Mouse (Mus musculus) heart, postnatal 36 days (tissue): ENCODE measurements at regions not wholly inside any gene's neighbourhood (a gene's known extent, or its start where the extent isn't known, plus 50 kb on each side); places are given as distances from the start of the nearest gene placed in this dataset.
A peak's percentile ranks its signal among the peaks of the same experiment; 100 is the strongest.

Experiments
- DNase-seq, 2 experiments: peaks; one replicate each; pipeline ENCODE4 v3.0.0; 2021 to 2022
- intact Hi-C: fragments of 180-260 bp; cut with DNase I; formaldehyde crosslinking; loops from one replicate; pipeline ENCODE4 v1.15.1; 2025

- DNase-seq: no peak
- intact Hi-C loops: no loop called here
These were observed 485.3 kb upstream of the Nbea start for GRCm38 (mm10) chr3:56668829-56669228.

DNA sequence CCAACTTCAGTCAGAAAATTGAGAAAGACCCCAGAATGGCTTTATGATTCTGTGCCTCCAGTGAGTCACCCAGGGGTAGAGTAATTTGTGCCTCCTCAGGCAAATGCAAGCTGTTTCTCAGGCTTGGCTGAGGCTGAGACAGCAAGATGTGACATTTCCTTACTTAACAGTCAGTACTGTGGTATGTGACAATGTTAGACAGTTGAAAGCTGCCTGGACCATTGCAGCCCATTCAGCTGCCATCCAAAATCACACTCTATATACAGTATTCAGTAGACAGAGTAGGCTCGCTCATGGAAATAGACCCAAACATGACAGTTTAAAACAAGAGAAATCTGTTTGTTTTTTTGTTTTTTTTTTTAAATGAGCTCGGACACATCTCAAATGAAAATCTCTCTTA, 477.1 kb upstream of the Nbea start:
- intact Hi-C loops: no loop called here
- DNase-seq: no peak

DNA sequence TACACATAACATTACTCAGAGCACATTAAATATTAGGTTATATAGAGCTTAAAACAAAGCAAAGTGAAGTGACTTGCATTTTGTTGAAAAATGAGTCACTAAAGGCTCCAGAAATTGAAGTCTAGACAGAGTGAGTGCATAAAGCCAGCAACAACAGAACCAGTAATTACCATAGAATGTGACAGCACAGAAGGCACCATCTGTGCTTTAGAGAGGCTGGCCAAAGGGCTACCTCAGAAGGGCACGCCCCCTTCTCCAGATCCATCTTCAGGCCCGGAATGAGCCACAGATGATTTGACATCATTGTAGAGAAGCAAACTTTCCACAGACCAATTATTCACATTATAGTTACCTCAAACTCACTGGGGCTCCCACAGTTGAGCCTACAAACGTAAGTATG, 463.8 kb upstream of the Nbea start:
- intact Hi-C loops: no loop called here
- DNase-seq: peak in 1 of 2 experiments; percentile 2
